Mouse (Mus musculus): ENCODE measurements around the gene Gab3. TPM values are rescaled to one million over a fixed set of nuclear protein-coding genes. Genes with fewer than 3 reads are reported as not detected.
A peak's percentile ranks its signal among the peaks of the same experiment; 100 is the strongest.
"Not testable (repeated sequence)": the region's sequence is repeated elsewhere in the genome, so short reads cannot be mapped to it uniquely, and the experiment has no call there.

Gab3 gene
- total and polyA plus RNA-seq, 2 experiments from 2014 or later, result 2.3 to 3.5 TPM

DNA sequence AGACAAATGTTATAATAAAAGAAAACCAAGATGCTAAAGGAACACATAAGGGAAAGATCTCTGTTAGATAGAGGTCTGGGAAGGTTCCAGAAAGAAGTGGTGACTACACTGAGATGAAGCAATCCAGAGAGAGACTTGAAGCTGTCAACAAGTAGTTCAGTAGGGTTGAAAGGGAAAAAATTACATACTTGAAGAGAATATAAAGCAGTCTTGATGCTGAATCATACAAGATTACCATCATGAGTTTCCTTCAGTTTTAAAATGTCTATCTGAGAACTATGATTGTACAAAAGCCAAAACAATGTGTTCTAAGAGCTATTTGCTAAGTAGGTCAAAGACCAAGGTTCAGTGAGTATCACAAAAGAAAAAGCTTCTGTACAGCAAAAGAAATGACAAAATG is 48.6 kb downstream of the Gab3 start:
- no peak for DNase-seq (ENCODE audit: low spot score)
- Histone ChIP-seq H3K4me1 (ENCODE audit: insufficient read depth, low read length) (no peaks in the 10 kb centered on the region), H3K27ac (no peak overlapping the region), H3K9ac (replicated peaks; ENCODE audit: low read length) (no peak overlapping the region), H3K36me3 (ENCODE audit: insufficient read depth, low read length) (no peaks in the 10 kb centered on the region), H3K4me3 (ENCODE audit: low read length) (no peak overlapping the region), H3K4me2 (ENCODE audit: low read depth, low read length) (no peak overlapping the region), H3K9me3 (ENCODE audit: low read length) (no peaks in the 10 kb centered on the region), H3K27me3 (ENCODE audit: insufficient read depth, low read length) (no peaks in the 10 kb centered on the region)
- no peak for ATAC-seq
- no peak for TF ChIP-seq CTCF (IDR thresholded peaks at IDR 0.05; ENCODE audit: low read depth)

DNA sequence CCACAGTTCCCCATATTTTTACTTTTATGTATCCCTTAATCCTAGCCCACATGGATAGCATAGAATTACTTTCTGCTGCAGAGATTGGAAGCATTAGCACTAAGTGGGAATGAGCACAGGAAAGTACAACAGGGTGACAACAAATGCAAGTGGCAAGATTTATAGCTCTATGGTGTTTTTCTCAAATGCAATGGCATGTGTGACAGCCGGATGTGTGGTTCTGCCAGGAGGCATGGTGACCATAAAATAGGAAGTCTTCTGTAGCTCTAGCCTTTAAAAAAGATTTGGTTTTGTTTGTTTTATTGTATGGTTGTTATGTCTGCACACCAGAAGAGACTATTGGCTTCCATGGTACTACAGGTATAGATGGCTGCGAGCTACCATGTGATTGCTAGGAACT is 50.1 kb downstream of the Gab3 start:
- WGBS, result 89% methylated on average over 2 of the region's 2 CpGs
- no peaks in the 10 kb centered on the region for H3K36me3 ChIP-seq (ENCODE audit: insufficient read depth, low read length)
- ATAC-seq (no peak), DNase-seq (ENCODE audit: low spot score) (no peak)
- TF ChIP-seq CTCF (IDR thresholded peaks at IDR 0.05; ENCODE audit: low read depth), result no peak
- no peak overlapping the region for H3K9ac ChIP-seq (replicated peaks; ENCODE audit: low read length)
- H3K27ac ChIP-seq, result no peak overlapping the region
- no peaks in the 10 kb centered on the region for H3K27me3 ChIP-seq (ENCODE audit: insufficient read depth, low read length)
- no peak overlapping the region for H3K4me3 ChIP-seq (ENCODE audit: low read length)
- no peaks in the 10 kb centered on the region for H3K9me3 ChIP-seq (ENCODE audit: low read length)
- H3K4me2 ChIP-seq (ENCODE audit: low read depth, low read length), result no peak overlapping the region
- H3K4me1 ChIP-seq (ENCODE audit: insufficient read depth, low read length), result no peaks in the 10 kb centered on the region

DNA sequence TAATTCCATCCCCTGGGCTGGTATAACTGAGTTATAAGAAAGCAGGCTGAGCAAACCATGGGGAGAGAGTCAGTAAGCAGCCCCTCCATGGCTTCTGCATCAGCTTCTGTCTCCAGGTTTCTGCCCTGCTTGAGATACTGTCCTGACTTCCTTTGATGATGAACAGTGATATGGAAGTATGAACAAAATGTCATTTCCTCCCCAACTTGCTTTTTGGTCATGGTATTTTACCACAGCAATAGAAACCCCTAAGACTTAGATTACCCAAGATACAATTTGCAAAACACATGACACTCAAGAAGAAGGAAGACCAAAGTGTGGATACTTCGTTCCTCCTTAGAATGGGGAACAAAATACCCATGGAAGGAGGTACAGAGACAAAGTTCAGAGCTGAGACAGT is 51.2 kb downstream of the Gab3 start:
- not testable (repeated sequence) for H3K4me2 ChIP-seq (ENCODE audit: low read depth, low read length); H3K36me3 ChIP-seq (ENCODE audit: insufficient read depth, low read length); H3K4me1 ChIP-seq (ENCODE audit: insufficient read depth, low read length); H3K9me3 ChIP-seq (ENCODE audit: low read length); H3K9ac ChIP-seq (replicated peaks; ENCODE audit: low read length); ATAC-seq; H3K27ac ChIP-seq; H3K27me3 ChIP-seq (ENCODE audit: insufficient read depth, low read length); H3K4me3 ChIP-seq (ENCODE audit: low read length); DNase-seq (ENCODE audit: low spot score)
- WGBS, result 27% methylated on average over 1 of the region's 1 CpGs

DNA sequence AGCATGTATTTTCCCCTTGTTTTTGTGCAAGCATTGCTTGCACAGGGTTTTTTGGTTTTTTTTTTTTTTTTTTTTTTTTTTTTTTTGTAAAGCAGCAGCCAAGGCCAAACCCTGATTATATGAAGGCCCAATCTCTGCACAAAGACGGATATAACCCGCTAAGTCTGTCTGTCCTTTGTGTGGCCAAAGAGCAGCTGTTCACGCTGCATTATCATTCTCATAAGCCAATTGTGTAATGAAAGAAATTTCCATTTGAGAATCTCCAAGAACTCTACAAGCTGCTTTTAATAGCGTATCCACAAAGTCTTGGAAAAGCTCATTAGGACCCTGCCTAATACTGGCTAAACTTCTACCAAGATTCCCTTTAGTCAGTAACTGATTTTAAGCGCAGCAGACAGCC is 101.5 kb downstream of the Gab3 start:
- ATAC-seq, result no peak
- H3K36me3 ChIP-seq (ENCODE audit: insufficient read depth, low read length), result no peaks in the 10 kb centered on the region
- DNase-seq (ENCODE audit: low spot score), result no peak
- no peak overlapping the region for H3K4me2 ChIP-seq (ENCODE audit: low read depth, low read length)
- H3K4me1 ChIP-seq (ENCODE audit: insufficient read depth, low read length), result no peaks in the 10 kb centered on the region
- no peak overlapping the region for H3K9ac ChIP-seq (replicated peaks; ENCODE audit: low read length)
- no peaks in the 10 kb centered on the region for H3K27me3 ChIP-seq (ENCODE audit: insufficient read depth, low read length)
- H3K4me3 ChIP-seq (ENCODE audit: low read length), result no peak overlapping the region
- no peak overlapping the region for H3K27ac ChIP-seq
- no peak for TF ChIP-seq CTCF (IDR thresholded peaks at IDR 0.05; ENCODE audit: low read depth)
- no peaks in the 10 kb centered on the region for H3K9me3 ChIP-seq (ENCODE audit: low read length)
- WGBS, result 64% methylated on average over 5 of the region's 5 CpGs

DNA sequence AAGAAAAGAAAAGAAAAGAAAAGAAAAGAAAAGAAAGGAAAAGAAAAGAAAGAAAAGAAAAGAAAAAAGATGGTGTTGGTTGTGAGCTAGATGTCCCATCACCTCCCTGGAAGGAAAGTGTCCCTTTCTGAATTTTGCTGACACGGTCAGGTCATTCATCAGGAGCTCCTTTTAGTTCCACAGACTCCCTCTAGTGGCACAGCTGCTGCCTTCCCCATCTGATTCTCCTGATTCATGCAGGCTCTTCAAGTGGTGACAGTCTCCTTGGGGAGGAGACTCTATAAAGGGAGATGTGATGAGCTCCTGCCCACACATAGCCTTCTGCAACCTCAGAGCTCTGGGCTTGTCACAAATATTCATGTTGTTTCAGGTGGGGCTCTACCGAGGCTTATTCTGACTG is 122.4 kb downstream of the Gab3 start:
- H3K36me3 ChIP-seq (ENCODE audit: insufficient read depth, low read length); ATAC-seq: not testable (repeated sequence)

DNA sequence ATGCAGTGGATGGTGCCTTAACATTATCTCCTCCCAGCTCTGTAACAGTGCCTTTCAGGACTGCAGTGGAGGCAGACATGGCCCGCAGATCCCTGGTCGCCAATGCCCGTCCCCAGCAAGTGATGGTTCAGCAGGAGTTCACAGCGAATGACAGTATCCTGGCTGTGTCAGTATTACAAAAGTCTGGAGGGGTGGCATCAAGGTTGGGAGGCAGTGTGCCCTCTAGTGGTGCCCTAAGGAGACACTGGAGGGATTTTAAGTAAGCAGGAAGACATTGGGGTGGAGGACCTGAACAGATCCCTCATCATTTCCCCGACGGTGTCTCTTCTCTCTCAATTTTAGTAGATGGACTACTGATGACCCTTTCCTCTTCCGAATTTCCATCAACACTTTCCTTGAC is 126.1 kb downstream of the Gab3 start:
- not testable (repeated sequence) for ATAC-seq; H3K4me1 ChIP-seq (ENCODE audit: insufficient read depth, low read length); H3K36me3 ChIP-seq (ENCODE audit: insufficient read depth, low read length); H3K9me3 ChIP-seq (ENCODE audit: low read length); H3K27ac ChIP-seq; H3K4me2 ChIP-seq (ENCODE audit: low read depth, low read length); DNase-seq (ENCODE audit: low spot score); H3K4me3 ChIP-seq (ENCODE audit: low read length); H3K27me3 ChIP-seq (ENCODE audit: insufficient read depth, low read length); H3K9ac ChIP-seq (replicated peaks; ENCODE audit: low read length)
- 72% methylated on average over 7 of the region's 7 CpGs for WGBS

More for the DNA sequence above, 122.4 kb downstream of the Gab3 start:
- not testable (repeated sequence) for H3K9me3 ChIP-seq (ENCODE audit: low read length); H3K27ac ChIP-seq; H3K27me3 ChIP-seq (ENCODE audit: insufficient read depth, low read length); H3K4me2 ChIP-seq (ENCODE audit: low read depth, low read length); H3K4me1 ChIP-seq (ENCODE audit: insufficient read depth, low read length); H3K4me3 ChIP-seq (ENCODE audit: low read length); H3K9ac ChIP-seq (replicated peaks; ENCODE audit: low read length)
- WGBS, result 30% methylated on average over 1 of the region's 2 CpGs
- TF ChIP-seq CTCF (IDR thresholded peaks at IDR 0.05; ENCODE audit: low read depth), result peak; percentile 41
- peak; percentile 3 for DNase-seq (ENCODE audit: low spot score)

Other genes with a start within 250 kb of the Gab3 start
- gene Gm5936, start 248.3 kb downstream of the Gab3 start, total RNA-seq (2014; rRNA removed), result not detected in 2 replicates
- not detected in 2 replicates for gene Gm5936, start 248.3 kb downstream of the Gab3 start, polyA plus RNA-seq (2015; fragmentation: Nextera tagmentation; extraction: Ambion mirVana)
- 9.2 and 11.2 TPM in 2 replicates for gene Dkc1, start 10.4 kb upstream of the Gab3 start, total RNA-seq (2014; rRNA removed)
- 56.6 and 63.7 TPM in 2 replicates for gene Dkc1, start 10.4 kb upstream of the Gab3 start, polyA plus RNA-seq (2015; fragmentation: Nextera tagmentation; extraction: Ambion mirVana)
- gene Mpp1, start 45.6 kb upstream of the Gab3 start, total RNA-seq (2014; rRNA removed), result 19.4 and 22.4 TPM in 2 replicates
- 23.2 TPM in 2 replicates for gene Mpp1, start 45.6 kb upstream of the Gab3 start, polyA plus RNA-seq (2015; fragmentation: Nextera tagmentation; extraction: Ambion mirVana)
- gene Smim9, start 78.3 kb upstream of the Gab3 start, total RNA-seq (2014; rRNA removed), result not detected in 2 replicates
- not detected in 2 replicates for gene Smim9, start 78.3 kb upstream of the Gab3 start, polyA plus RNA-seq (2015; fragmentation: Nextera tagmentation; extraction: Ambion mirVana)

All from hindbrain, postnatal 0 days (tissue).